Mouse (Mus musculus) bone marrow, adult 2 months (tissue): ENCODE measurements around the gene Hddc3. TPM values are rescaled to one million over a fixed set of nuclear protein-coding genes. Genes with fewer than 3 reads are reported as not detected.
A peak's percentile ranks its signal among the peaks of the same experiment; 100 is the strongest.

Source experiments
- H3K27ac ChIP-seq: fragments of 200-500 bp; 2 replicates; pipeline ENCODE4 v1.5.1; 2012; ENCODE audit warnings: low read depth, mild to moderate bottlenecking, control low read depth, inconsistent platforms, low read length; ENCODE audit not compliant: control insufficient read depth, poor library complexity, insufficient read depth
- H3K4me1 ChIP-seq: fragments of 200-500 bp; 2 replicates; pipeline ENCODE4 v1.6.1; 2011; ENCODE audit warnings: low read length; ENCODE audit not compliant: control insufficient read depth, insufficient read depth
- H3K4me3 ChIP-seq: fragments of 200-500 bp; replicated peaks from 2 replicates; pipeline ENCODE3; 2011; ENCODE audit warnings: mild to moderate bottlenecking, low read depth, low read length, control low read depth; ENCODE audit not compliant: control insufficient read depth
- CTCF ChIP-seq: fragments of 200-500 bp; IDR thresholded peaks from 2 replicates; pipeline ENCODE4 v1.5.1; 2011; ENCODE audit warnings: low read length, control low read depth; ENCODE audit not compliant: control insufficient read depth, insufficient read depth
- POLR2A ChIP-seq: fragments of 200-500 bp; IDR thresholded peaks from 2 replicates; pipeline ENCODE4 v1.6.1; 2011; ENCODE audit warnings: low read depth, mild to moderate bottlenecking, control low read depth, low read length, borderline replicate concordance; ENCODE audit not compliant: control insufficient read depth
- WGBS: fragments of 180-500 bp; shearing (Covaris S2); methylation state at CpG from one replicate; pipeline ENCODE4 v1.1.7; 2018; 5-methylcytosine and 5-hydroxymethylcytosine counted together
- polyA plus RNA-seq: library from polyadenylated mRNA; stranded (reverse); fragments of >200 nt; gene quantifications from 2 replicates; pipeline ENCODE4 v1.2.4, GENCODE M21; 2011; ENCODE audit warnings: low replicate concordance; ENCODE audit not compliant: missing spikeins, insufficient read depth, insufficient read length

Gene Hddc3
- polyA plus RNA-seq, 1 experiment, result 16.2 TPM

- H3K27ac ChIP-seq, result peak within 1 kb of the TSS; percentile 82
- TF ChIP-seq CTCF (peak; percentile 54; the same call in 1 of the 2 replicates), POLR2A (peak; percentile 40; the same call in 1 of the 2 replicates)
- peak within 1 kb of the TSS; percentile 75 for H3K4me3 ChIP-seq
- WGBS, result under 1% methylated on average over 86 of the region's 86 CpGs
- H3K4me1 ChIP-seq, result peaks cover 14% of the 10 kb centered on the region
Observed at GRCm38 (mm10) chr7:80371041-80371751, 28.3 kb downstream of the Hddc3 start, which contains the start of gene Man2a2. TSS of gene Man2a2 (minus strand) at chr7:80371375.

GRCm38 (mm10) chr7:80372166-80372565 is 29.3 kb downstream of the Hddc3 start:
- 65% methylated on average over 3 of the region's 3 CpGs for WGBS
- Histone ChIP-seq H3K4me1 (peaks cover 16% of the 10 kb centered on the region), H3K27ac (no peak overlapping the region; the same call in 1 of the 2 replicates), H3K4me3 (no peak overlapping the region)
- TF ChIP-seq CTCF (no peak), POLR2A (no peak)

GRCm38 (mm10) chr7:80372667-80373066 is 29.8 kb downstream of the Hddc3 start:
- no peak for TF ChIP-seq POLR2A
- TF ChIP-seq CTCF, result no peak
- WGBS, result 26% methylated on average over 2 of the region's 2 CpGs
- Histone ChIP-seq H3K4me3 (no peak overlapping the region), H3K27ac (no peak overlapping the region; the same call in 1 of the 2 replicates), H3K4me1 (peaks cover 16% of the 10 kb centered on the region)

GRCm38 (mm10) chr7:80373352-80373751 is 30.4 kb downstream of the Hddc3 start:
- Histone ChIP-seq H3K27ac (peak overlapping the region; percentile 82), H3K4me3 (no peak overlapping the region), H3K4me1 (peaks cover 16% of the 10 kb centered on the region)
- 19% methylated on average over 4 of the region's 4 CpGs for WGBS
- TF ChIP-seq CTCF (no peak), POLR2A (no peak)

- Histone ChIP-seq H3K4me3 (no peak overlapping the region), H3K27ac (peak overlapping the region; percentile 82), H3K4me1 (peaks cover 13% of the 10 kb centered on the region)
- WGBS, result 5% methylated on average over 12 of the region's 12 CpGs
- TF ChIP-seq POLR2A, result no peak
- no peak for TF ChIP-seq CTCF
Observed at GRCm38 (mm10) chr7:80373850-80374249, 30.9 kb downstream of the Hddc3 start.

- TF ChIP-seq CTCF, result 0 out of 2 replicates have a peak, but pooled peaks have one; percentile 6
- no peak for TF ChIP-seq POLR2A
- WGBS, result 30% methylated on average over 3 of the region's 3 CpGs
- H3K27ac ChIP-seq, result peak overlapping the region; percentile 82
- H3K4me3 ChIP-seq, result no peak overlapping the region
- peaks cover 10% of the 10 kb centered on the region for H3K4me1 ChIP-seq
Observed at GRCm38 (mm10) chr7:80374280-80374679, 31.4 kb downstream of the Hddc3 start.

- Histone ChIP-seq H3K4me3 (no peak overlapping the region), H3K4me1 (peaks cover 7% of the 10 kb centered on the region), H3K27ac (peak overlapping the region; percentile 82)
- WGBS, result 79% methylated on average over 3 of the region's 3 CpGs
- TF ChIP-seq CTCF (no peak), POLR2A (no peak)
Observed at GRCm38 (mm10) chr7:80374733-80375132, 31.8 kb downstream of the Hddc3 start.

- Histone ChIP-seq H3K4me1 (peaks cover 7% of the 10 kb centered on the region), H3K27ac (peak overlapping the region; percentile 59), H3K4me3 (no peak overlapping the region)
- no peak for TF ChIP-seq CTCF
- TF ChIP-seq POLR2A, result no peak
- WGBS, result 21% methylated on average over 9 of the region's 9 CpGs
Observed at GRCm38 (mm10) chr7:80375376-80376039, 32.6 kb downstream of the Hddc3 start.

GRCm38 (mm10) chr7:80376192-80376591 is 33.3 kb downstream of the Hddc3 start:
- H3K4me3 ChIP-seq, result no peak overlapping the region

More at GRCm38 (mm10) chr7:80376192-80376591, 33.3 kb downstream of the Hddc3 start:
- TF ChIP-seq POLR2A (no peak), CTCF (no peak)
- Histone ChIP-seq H3K27ac (peak overlapping the region; percentile 2; the same call in 1 of the 2 replicates), H3K4me1 (peaks cover 7% of the 10 kb centered on the region)
- WGBS, result 66% methylated on average over 10 of the region's 10 CpGs
